Mouse (Mus musculus) megakaryocyte-erythroid progenitor cell, adult 5-6 weeks (primary cell): ENCODE measurements around the gene Gm21409. TPM values are rescaled to one million over a fixed set of nuclear protein-coding genes. Genes with fewer than 3 reads are reported as not detected.
"Not testable (repeated sequence)": the region's sequence is repeated elsewhere in the genome, so short reads cannot be mapped to it uniquely, and the experiment has no call there.

Source experiments
- ATAC-seq: replicated peaks from 2 replicates; pipeline ENCODE4 v1.8.0; 2016; ENCODE audit warnings: mild to moderate bottlenecking, inconsistent platforms; ENCODE audit not compliant: severe bottlenecking, poor library complexity, low FRiP score, low TSS enrichment
- total RNA-seq, 2 experiments: library from RNA; stranded (forward) in 1 of 2; stranded (reverse) in 1 of 2; fragments of 200-1000, 215-1000 nt in 1 of 2; fragments of >200 nt in 1 of 2; fragmentation: Nextera tagmentation in 1 of 2; gene quantifications; 2 replicates each; pipeline ENCODE4 v1.2.3; 2014 to 2017

Gene Gm21409
- total RNA-seq (2014; fragmentation: Nextera tagmentation) (not detected in 2 replicates), total RNA-seq (2017) (not detected in 2 replicates)

DNA sequence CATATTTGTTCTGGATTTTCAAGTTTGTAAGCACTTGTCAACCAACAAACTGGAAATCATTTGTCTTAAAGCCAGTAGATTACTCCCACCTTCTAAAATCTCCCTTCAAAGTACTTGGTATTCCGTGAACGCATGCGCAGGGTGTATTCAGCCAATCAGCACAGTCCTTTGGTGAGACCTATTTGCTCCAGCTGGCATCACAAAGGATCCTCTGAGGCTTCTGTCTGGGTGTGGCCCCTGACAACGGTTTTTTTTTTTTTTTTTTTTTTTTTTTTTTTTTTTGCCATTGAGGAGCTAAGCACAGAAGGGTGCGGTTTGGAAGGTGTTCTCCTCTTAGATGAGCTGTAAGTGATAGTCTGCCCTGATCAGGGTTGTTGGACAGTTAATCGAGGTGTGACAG, at the start of gene Gm21409:
Gene Gm21409 (plus strand): TSS at position 301 of the 400 bp plus-strand sequence.
- ATAC-seq, result not testable (repeated sequence)

Other genes starting within 250 kb of the Gm21409 start
- not detected in 2 replicates for gene Gm21394, start 181.8 kb upstream of the Gm21409 start, total RNA-seq (2014; fragmentation: Nextera tagmentation)
- not detected in 2 replicates for gene Gm21394, start 181.8 kb upstream of the Gm21409 start, total RNA-seq (2017)